Mouse (Mus musculus) neural tube, embryonic 15.5 days (tissue): ENCODE results near the gene Tedc2. TPM values are rescaled to one million over a fixed set of nuclear protein-coding genes. Genes with fewer than 3 reads are reported as not detected.

Experiments used
- ATAC-seq: fragments of 200-750 bp; cut with Nextera tagmentation; 2 replicates; pipeline ENCODE4 v1.8.0; 2017; ENCODE audit warnings: mild to moderate bottlenecking, moderate TSS enrichment, moderate library complexity; ENCODE audit not compliant: low FRiP score
- H3K27ac ChIP-seq: fragments of 300-500 bp; sonication (generic); replicated peaks from 2 replicates; pipeline ENCODE4 v1.5.1; 2015; ENCODE audit warnings: mild to moderate bottlenecking, inconsistent platforms
- H3K27me3 ChIP-seq: fragments of 300-500 bp; sonication (generic); replicated peaks from 2 replicates; pipeline ENCODE4 v1.6.1; 2015; ENCODE audit warnings: inconsistent platforms
- H3K36me3 ChIP-seq: fragments of 300-500 bp; sonication (generic); 2 replicates; pipeline ENCODE4 v1.6.1; 2015; ENCODE audit warnings: inconsistent platforms
- H3K4me1 ChIP-seq: fragments of 300-500 bp; sonication (generic); 2 replicates; pipeline ENCODE4 v1.6.1; 2015; ENCODE audit warnings: inconsistent platforms
- H3K4me2 ChIP-seq: fragments of 300-500 bp; sonication (generic); 2 replicates; pipeline ENCODE4 v1.6.1; 2015; ENCODE audit warnings: inconsistent platforms, mild to moderate bottlenecking, moderate library complexity
- H3K4me3 ChIP-seq: fragments of 300-500 bp; sonication (generic); replicated peaks from 2 replicates; pipeline ENCODE4 v1.5.1; 2015; ENCODE audit warnings: mild to moderate bottlenecking, inconsistent platforms
- H3K9ac ChIP-seq: fragments of 300-500 bp; sonication (generic); replicated peaks from 2 replicates; pipeline ENCODE4 v1.6.1; 2015; ENCODE audit warnings: mild to moderate bottlenecking, inconsistent platforms
- H3K9me3 ChIP-seq: fragments of 300-500 bp; sonication (generic); replicated peaks from 2 replicates; pipeline ENCODE4 v1.6.1; 2016; ENCODE audit warnings: inconsistent platforms
- WGBS: fragments of 180-500 bp; shearing (Covaris S2); methylation state at CpG from one replicate; pipeline ENCODE4 v1.1.7; 2015; ENCODE audit warnings: mixed read lengths; 5-methylcytosine and 5-hydroxymethylcytosine counted together
- polyA plus RNA-seq: library from polyadenylated mRNA; unstranded; fragments of >200 nt; fragmentation: Nextera tagmentation; extraction: Ambion mirVana; gene quantifications from 2 replicates; pipeline ENCODE4 v1.2.1, GENCODE M21; 2015

The Tedc2 gene
- polyA plus RNA-seq, 1 experiment from 2014 or later: 10.7 TPM

GRCm38 (mm10) chr17:24204846-24205245 lies 15.8 kb downstream of the Tedc2 start:
- H3K4me1 ChIP-seq: peaks cover 92% of the 10 kb centered on the region
- peak overlapping the region; percentile 81 for H3K4me3 ChIP-seq
- H3K4me2 ChIP-seq: peak overlapping the region; percentile 95
- peak overlapping the region; percentile 85 for H3K27ac ChIP-seq
- H3K9me3 ChIP-seq: no peaks in the 10 kb centered on the region
- WGBS: 14% methylated on average over 7 of the region's 7 CpGs
- no peaks in the 10 kb centered on the region for H3K36me3 ChIP-seq
- H3K27me3 ChIP-seq: no peaks in the 10 kb centered on the region
- H3K9ac ChIP-seq: peak overlapping the region; percentile 80
- no peak; the same call in 1 of the 2 replicates for ATAC-seq

- H3K9me3 ChIP-seq: no peaks in the 10 kb centered on the region
- no peaks in the 10 kb centered on the region for H3K27me3 ChIP-seq
- H3K36me3 ChIP-seq: no peaks in the 10 kb centered on the region
- no peak for ATAC-seq
- H3K4me1 ChIP-seq: peaks cover 86% of the 10 kb centered on the region
- peak overlapping the region; percentile 80; the same call in 1 of the 2 replicates for H3K9ac ChIP-seq
- H3K4me3 ChIP-seq: peak overlapping the region; percentile 81
- H3K27ac ChIP-seq: no peak overlapping the region
- WGBS: 79% methylated on average over 3 of the region's 3 CpGs
- H3K4me2 ChIP-seq: peak overlapping the region; percentile 95
These were observed 16.8 kb downstream of the Tedc2 start for GRCm38 (mm10) chr17:24203611-24204534.

- ATAC-seq: no peak
- 45% methylated on average over 4 of the region's 4 CpGs for WGBS
- Histone ChIP-seq H3K4me2 (peak overlapping the region; percentile 95), H3K27ac (no peak overlapping the region), H3K27me3 (no peaks in the 10 kb centered on the region), H3K9ac (peak overlapping the region; percentile 8; the same call in 1 of the 2 replicates), H3K9me3 (no peaks in the 10 kb centered on the region), H3K4me3 (no peak overlapping the region), H3K4me1 (peaks cover 78% of the 10 kb centered on the region), H3K36me3 (no peaks in the 10 kb centered on the region)
These were observed 17.6 kb downstream of the Tedc2 start for GRCm38 (mm10) chr17:24203068-24203467.

- 88% methylated on average over 4 of the region's 4 CpGs for WGBS
- Histone ChIP-seq H3K4me3 (no peak overlapping the region), H3K27me3 (no peaks in the 10 kb centered on the region), H3K9ac (no peak overlapping the region), H3K9me3 (no peaks in the 10 kb centered on the region), H3K27ac (no peak overlapping the region), H3K4me2 (no peak overlapping the region), H3K4me1 (peaks cover 58% of the 10 kb centered on the region), H3K36me3 (no peaks in the 10 kb centered on the region)
- ATAC-seq: no peak
These were observed 19.6 kb downstream of the Tedc2 start for GRCm38 (mm10) chr17:24201092-24201491.

- no peaks in the 10 kb centered on the region for H3K27me3 ChIP-seq
- ATAC-seq: no peak
- H3K4me1 ChIP-seq: peaks cover 49% of the 10 kb centered on the region
- H3K4me2 ChIP-seq: no peak overlapping the region
- WGBS: 63% methylated on average over 4 of the region's 4 CpGs
- no peak overlapping the region for H3K9ac ChIP-seq
- H3K9me3 ChIP-seq: no peaks in the 10 kb centered on the region
- H3K36me3 ChIP-seq: no peaks in the 10 kb centered on the region
- no peak overlapping the region for H3K27ac ChIP-seq
- H3K4me3 ChIP-seq: no peak overlapping the region
These were observed 20.9 kb downstream of the Tedc2 start for GRCm38 (mm10) chr17:24199741-24200140.

- Histone ChIP-seq H3K9ac (no peak overlapping the region), H3K9me3 (no peaks in the 10 kb centered on the region), H3K27me3 (no peaks in the 10 kb centered on the region), H3K4me2 (no peak overlapping the region), H3K4me3 (no peak overlapping the region), H3K27ac (no peak overlapping the region), H3K4me1 (peaks cover 44% of the 10 kb centered on the region), H3K36me3 (no peaks in the 10 kb centered on the region; the same call in 1 of the 2 replicates)
- no peak for ATAC-seq
- WGBS: 88% methylated on average over 4 of the region's 4 CpGs
These were observed 21.4 kb downstream of the Tedc2 start for GRCm38 (mm10) chr17:24199252-24199651.

- Histone ChIP-seq H3K4me2 (no peak overlapping the region), H3K27me3 (no peaks in the 10 kb centered on the region), H3K4me1 (peaks cover 24% of the 10 kb centered on the region), H3K4me3 (no peak overlapping the region), H3K9me3 (no peaks in the 10 kb centered on the region), H3K36me3 (no peaks in the 10 kb centered on the region; the same call in 1 of the 2 replicates), H3K27ac (no peak overlapping the region), H3K9ac (no peak overlapping the region)
- ATAC-seq: no peak
- WGBS: 67% methylated on average over 15 of the region's 15 CpGs
These were observed 23.4 kb downstream of the Tedc2 start for GRCm38 (mm10) chr17:24197032-24197824.

- Histone ChIP-seq H3K4me3 (no peak overlapping the region), H3K4me1 (0 out of 2 replicates have a peak, but pooled peaks cover 8% of the 10 kb centered on the region), H3K27ac (no peak overlapping the region), H3K9me3 (no peaks in the 10 kb centered on the region), H3K36me3 (no peaks in the 10 kb centered on the region; the same call in 1 of the 2 replicates), H3K27me3 (no peaks in the 10 kb centered on the region), H3K9ac (no peak overlapping the region), H3K4me2 (no peak overlapping the region)
- ATAC-seq: no peak
- 68% methylated on average over 2 of the region's 2 CpGs for WGBS
These were observed 25.3 kb downstream of the Tedc2 start for GRCm38 (mm10) chr17:24195349-24195748.

- 94% methylated on average over 5 of the region's 5 CpGs for WGBS
- Histone ChIP-seq H3K27ac (no peak overlapping the region), H3K36me3 (peaks cover 2% of the 10 kb centered on the region), H3K4me3 (no peak overlapping the region), H3K9ac (no peak overlapping the region), H3K27me3 (no peaks in the 10 kb centered on the region), H3K4me1 (no peaks in the 10 kb centered on the region), H3K9me3 (no peaks in the 10 kb centered on the region), H3K4me2 (no peak overlapping the region)
- no peak for ATAC-seq
These were observed 26.9 kb downstream of the Tedc2 start for GRCm38 (mm10) chr17:24193769-24194168.

- Histone ChIP-seq H3K4me3 (no peak overlapping the region), H3K9ac (no peak overlapping the region), H3K27ac (no peak overlapping the region), H3K9me3 (no peaks in the 10 kb centered on the region), H3K36me3 (peaks cover 6% of the 10 kb centered on the region), H3K4me1 (no peaks in the 10 kb centered on the region), H3K27me3 (no peaks in the 10 kb centered on the region), H3K4me2 (no peak overlapping the region)
- 90% methylated on average over 8 of the region's 8 CpGs for WGBS
- no peak for ATAC-seq
These were observed 27.4 kb downstream of the Tedc2 start for GRCm38 (mm10) chr17:24193268-24193667.

- ATAC-seq: no peak
- H3K9me3 ChIP-seq: no peaks in the 10 kb centered on the region
- H3K9ac ChIP-seq: no peak overlapping the region
- H3K27ac ChIP-seq: no peak overlapping the region
- H3K36me3 ChIP-seq: peaks cover 8% of the 10 kb centered on the region
- H3K4me1 ChIP-seq: no peaks in the 10 kb centered on the region
- H3K27me3 ChIP-seq: no peaks in the 10 kb centered on the region
- no peak overlapping the region for H3K4me3 ChIP-seq
- WGBS: 88% methylated on average over 8 of the region's 8 CpGs
- no peak overlapping the region for H3K4me2 ChIP-seq
These were observed 27.8 kb downstream of the Tedc2 start for GRCm38 (mm10) chr17:24192848-24193247.
